Mouse (Mus musculus): ENCODE data around the gene Tmem107. TPM values are rescaled to one million over a fixed set of nuclear protein-coding genes. Genes with fewer than 3 reads are reported as not detected.

The Tmem107 gene
- total RNA-seq, 2 experiments from 2014 or later, result 12.0 to 12.1 TPM

DNA sequence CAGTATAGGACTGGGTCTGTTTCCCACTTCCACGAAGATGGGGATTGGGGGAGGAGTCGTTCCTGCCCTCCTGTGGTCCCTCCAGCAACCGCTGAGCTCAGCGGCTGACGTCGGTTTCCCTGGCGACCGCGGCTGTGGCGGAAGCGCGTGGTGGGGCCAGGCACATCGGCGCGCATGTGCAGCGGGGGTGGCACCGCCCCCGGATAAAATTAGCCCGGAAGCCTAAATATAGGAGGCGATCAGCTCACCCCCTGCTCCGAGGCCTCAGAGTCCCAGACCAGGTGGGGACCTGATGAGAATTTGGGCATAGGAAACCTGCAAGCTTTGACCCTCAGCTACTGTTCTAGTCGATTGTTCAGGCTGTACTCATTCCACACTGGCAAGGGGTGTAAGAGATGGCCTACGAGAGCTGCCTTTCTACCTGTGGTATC, 29.3 kb downstream of the Tmem107 start:
- intact Hi-C loops (cut with DNase I), result loop anchor here (10.0 kb wide), 1 partner anchor 315 kb away; the partner anchor contains the start of gene Kdm6b
- DNase-seq (ENCODE audit: extremely low spot score in 1 of 2, low spot score in 2 of 2), result peak; percentile 86 to 97

DNA sequence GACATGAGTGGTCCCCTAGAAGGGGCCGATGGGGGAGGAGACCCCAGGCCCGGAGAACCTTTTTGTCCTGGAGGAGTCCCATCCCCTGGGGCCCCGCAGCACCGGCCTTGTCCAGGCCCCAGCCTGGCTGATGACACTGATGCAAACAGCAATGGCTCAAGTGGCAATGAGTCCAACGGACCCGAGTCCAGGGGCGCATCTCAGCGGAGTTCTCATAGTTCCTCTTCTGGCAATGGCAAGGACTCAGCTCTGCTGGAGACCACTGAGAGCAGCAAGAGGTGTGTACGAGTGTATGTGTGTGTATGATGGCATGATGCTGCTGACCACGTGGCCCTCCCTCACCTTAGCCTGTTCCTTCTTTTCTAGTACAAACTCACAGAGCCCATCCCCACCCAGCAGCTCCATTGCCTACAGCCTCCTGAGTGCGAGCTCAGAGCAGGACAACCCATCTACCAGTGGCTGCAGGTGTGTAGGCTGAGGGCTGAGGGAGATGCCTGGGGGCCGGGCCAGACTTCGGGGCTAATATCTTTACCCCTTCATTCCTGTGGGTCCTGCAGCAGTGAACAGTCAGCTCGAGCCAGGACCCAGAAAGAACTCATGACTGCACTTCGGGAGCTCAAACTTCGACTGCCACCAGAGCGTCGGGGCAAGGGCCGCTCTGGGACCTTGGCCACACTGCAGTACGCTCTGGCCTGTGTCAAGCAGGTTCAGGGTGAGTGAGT, 30.2 kb downstream of the Tmem107 start:
- intact Hi-C loops (cut with DNase I), result no loop called here
- DNase-seq (ENCODE audit: extremely low spot score in 1 of 2, low spot score in 2 of 2), result no peak

DNA sequence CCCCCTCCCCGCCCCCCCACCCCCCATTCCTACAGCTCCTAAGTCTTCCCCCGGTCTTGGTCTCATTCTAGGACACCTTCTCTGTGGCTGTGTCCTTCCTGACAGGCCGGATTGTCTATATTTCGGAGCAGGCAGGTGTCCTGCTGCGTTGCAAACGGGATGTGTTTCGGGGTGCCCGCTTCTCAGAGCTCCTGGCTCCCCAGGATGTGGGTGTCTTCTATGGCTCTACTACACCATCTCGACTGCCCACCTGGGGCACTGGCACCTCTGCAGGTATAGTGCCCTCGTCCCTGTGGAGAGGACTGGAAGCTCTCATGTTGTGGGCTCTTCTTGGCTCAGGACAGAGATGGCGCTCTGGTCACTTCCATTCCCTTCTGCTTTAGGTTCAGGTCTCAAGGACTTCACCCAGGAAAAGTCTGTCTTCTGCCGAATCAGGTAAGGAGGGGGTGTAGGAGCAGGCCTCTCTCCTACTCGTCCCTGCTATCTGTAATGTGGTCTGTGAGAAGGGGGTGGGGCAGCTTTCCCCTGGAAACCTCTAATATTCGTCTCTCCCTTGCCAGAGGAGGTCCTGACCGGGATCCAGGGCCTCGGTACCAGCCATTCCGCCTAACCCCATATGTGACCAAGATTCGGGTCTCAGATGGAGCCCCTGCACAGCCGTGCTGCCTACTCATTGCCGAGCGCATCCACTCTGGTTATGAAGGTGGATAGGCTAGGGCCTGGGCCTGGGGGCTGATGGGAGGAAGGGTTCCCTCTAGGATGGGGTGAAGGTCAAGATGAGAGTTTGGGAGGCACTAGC, 31.2 kb downstream of the Tmem107 start:
- DNase-seq (ENCODE audit: extremely low spot score in 1 of 2, low spot score in 2 of 2), result no peak
- intact Hi-C loops (cut with DNase I), result no loop called here

DNA sequence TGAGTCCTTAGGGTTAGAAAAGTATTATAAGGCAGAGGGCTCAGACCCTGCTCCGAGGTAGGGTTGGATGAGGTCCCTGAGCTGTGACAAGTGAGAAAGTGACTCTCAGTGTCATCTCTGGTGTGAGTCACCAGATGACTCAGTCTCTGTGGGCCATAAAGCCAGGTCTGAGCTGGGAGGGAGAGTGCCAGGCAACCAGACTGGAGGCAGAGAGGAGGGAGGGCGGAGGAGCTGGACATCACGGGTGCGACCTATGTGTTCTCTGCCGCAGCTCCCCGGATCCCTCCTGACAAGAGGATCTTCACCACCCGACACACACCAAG, 31.8 kb downstream of the Tmem107 start:
- intact Hi-C loops (cut with DNase I), result no loop called here
- DNase-seq (ENCODE audit: extremely low spot score in 1 of 2, low spot score in 2 of 2), result no peak

DNA sequence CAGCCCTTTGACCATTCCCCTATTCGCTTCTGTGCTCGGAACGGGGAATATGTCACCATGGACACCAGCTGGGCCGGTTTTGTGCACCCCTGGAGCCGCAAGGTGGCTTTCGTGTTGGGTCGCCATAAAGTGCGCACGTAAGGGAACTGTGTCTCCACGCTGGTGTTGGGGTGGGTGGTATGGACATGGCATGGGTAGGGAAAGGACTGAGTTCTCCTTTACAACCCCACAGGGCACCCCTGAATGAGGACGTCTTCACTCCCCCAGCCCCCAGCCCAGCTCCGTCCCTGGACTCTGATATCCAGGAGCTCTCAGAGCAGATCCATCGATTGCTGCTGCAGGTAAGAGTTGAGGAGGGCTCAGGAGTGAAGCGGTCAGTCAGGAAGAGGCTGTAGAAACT, 32.5 kb downstream of the Tmem107 start:
- intact Hi-C loops (cut with DNase I), result no loop called here
- no peak for DNase-seq (ENCODE audit: extremely low spot score in 1 of 2, low spot score in 2 of 2)

DNA sequence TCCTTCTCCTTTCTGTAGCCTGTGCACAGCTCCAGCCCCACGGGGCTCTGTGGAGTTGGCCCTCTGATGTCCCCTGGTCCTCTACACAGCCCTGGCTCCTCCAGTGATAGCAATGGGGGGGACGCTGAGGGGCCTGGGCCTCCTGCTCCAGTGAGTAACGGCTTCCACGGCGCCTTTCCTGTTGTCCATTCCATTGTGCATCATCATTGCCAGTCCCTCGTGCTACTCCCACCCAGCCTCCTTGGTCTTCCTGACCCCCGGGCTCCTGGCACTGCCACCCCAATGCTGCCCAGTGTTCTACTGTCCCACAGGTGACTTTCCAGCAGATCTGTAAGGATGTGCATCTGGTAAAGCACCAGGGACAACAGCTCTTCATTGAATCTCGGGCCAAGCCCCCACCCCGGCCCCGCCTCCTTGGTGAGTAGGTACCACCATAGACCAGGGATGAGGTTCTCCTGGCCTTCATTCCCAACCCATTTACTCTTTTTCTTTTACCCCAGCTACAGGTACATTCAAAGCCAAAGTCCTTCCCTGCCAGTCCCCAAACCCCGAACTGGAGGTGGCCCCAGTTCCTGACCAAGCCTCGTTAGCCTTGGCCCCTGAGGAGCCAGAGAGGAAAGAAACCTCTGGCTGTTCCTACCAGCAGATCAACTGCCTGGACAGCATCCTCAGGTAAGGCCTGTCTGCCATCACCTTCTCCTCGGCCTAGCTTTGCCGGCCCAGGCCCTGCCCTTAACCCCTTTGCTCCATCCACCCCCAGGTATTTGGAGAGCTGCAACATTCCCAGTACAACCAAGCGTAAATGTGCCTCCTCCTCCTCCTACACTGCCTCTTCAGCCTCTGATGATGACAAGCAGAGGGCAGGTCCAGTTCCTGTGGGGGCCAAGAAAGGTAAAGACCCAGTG, 33.2 kb downstream of the Tmem107 start:
- no peak for DNase-seq (ENCODE audit: extremely low spot score in 1 of 2, low spot score in 2 of 2)
- intact Hi-C loops (cut with DNase I), result no loop called here

DNA sequence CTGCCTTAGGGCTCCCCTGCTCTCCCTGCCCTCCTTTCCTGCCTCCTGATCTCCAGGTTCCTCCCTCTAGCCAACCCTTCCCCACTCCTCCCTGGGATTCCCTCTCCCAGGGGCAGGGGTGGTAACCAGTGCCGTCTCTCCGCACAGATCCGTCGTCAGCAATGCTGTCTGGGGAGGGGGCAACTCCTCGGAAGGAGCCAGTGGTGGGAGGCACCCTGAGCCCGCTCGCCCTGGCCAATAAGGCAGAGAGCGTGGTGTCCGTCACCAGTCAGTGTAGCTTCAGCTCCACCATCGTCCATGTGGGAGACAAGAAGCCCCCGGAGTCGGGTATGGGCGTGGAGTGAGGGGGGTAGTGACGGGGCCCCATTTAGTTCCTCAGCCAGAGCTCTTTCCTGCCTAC, 33.9 kb downstream of the Tmem107 start:
- intact Hi-C loops (cut with DNase I), result no loop called here
- no peak for DNase-seq (ENCODE audit: extremely low spot score in 1 of 2, low spot score in 2 of 2)

DNA sequence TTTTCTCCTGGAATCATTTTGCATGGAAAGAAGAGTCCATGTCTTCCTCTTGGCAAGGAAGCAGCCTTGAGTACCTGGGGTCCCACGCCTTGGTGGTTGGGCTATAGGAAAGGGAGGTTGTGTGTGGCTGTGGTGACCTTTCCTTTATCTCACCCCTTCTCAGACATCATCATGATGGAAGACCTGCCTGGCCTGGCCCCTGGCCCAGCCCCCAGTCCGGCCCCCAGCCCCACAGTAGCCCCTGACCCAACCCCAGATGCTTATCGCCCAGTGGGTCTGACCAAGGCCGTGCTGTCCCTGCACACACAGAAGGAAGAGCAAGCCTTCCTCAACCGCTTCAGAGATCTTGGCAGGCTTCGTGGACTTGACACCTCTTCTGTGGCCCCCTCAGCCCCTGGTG, 34.6 kb downstream of the Tmem107 start:
- intact Hi-C loops (cut with DNase I), result no loop called here
- DNase-seq (ENCODE audit: extremely low spot score in 1 of 2, low spot score in 2 of 2), result no peak

DNA sequence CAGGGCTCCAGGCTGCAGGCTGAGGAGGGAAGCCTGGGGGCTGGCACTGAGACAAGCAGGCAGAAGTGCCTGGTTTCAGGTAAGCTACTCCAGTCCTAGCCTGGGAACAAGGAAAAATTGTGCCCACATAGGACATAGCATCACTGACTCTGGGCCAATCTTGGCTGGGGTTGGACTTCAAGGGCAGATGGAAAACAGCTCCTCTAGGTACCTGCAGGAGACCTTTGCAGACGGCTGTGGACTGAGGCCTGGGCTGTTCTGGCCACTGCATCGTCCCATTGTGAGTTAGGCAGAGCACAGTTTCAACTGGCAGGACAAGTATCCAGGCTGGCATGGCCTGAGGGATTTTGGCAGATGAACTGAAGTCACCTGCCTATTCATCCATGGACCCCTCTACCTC, 35.2 kb downstream of the Tmem107 start:
- intact Hi-C loops (cut with DNase I), result no loop called here
- DNase-seq (ENCODE audit: extremely low spot score in 1 of 2, low spot score in 2 of 2), result no peak

DNA sequence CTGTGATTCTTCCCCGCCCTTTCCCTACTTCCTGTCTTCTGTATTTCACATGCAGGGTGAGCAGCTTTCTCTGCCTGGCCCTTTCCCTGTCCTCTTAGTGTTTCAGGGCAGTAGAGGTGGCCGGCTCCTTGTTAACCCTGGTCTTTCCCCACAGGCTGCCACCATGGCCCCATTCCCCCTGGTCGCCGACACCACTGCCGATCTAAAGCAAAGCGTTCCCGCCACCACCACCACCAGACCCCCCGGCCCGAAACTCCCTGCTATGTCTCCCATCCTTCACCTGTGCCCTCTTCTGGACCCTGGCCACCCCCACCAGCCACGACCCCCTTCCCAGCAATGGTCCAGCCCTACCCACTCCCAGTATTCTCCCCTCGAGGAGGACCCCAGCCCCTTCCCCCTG, 35.7 kb downstream of the Tmem107 start:
- DNase-seq (ENCODE audit: extremely low spot score in 1 of 2, low spot score in 2 of 2), result no peak
- intact Hi-C loops (cut with DNase I), result no loop called here

DNA sequence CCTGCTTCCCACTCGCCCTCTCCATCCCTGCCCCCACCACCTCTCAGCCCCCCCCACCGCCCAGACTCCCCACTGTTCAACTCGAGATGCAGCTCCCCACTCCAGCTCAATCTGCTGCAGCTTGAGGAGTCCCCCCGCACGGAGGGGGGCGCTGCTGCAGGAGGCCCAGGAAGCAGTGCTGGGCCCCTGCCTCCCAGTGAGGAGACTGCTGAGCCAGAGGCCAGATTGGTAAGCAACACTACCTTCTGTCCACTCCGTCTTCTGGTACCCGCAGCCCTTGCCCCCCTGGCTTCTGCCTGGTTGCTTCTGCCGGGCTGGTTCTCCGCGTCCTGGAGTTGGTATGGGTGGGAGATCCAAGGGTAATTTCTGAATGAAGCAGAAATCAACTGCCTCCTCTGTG, 36.2 kb downstream of the Tmem107 start:
- no peak for DNase-seq (ENCODE audit: extremely low spot score in 1 of 2, low spot score in 2 of 2)
- intact Hi-C loops (cut with DNase I), result no loop called here

DNA sequence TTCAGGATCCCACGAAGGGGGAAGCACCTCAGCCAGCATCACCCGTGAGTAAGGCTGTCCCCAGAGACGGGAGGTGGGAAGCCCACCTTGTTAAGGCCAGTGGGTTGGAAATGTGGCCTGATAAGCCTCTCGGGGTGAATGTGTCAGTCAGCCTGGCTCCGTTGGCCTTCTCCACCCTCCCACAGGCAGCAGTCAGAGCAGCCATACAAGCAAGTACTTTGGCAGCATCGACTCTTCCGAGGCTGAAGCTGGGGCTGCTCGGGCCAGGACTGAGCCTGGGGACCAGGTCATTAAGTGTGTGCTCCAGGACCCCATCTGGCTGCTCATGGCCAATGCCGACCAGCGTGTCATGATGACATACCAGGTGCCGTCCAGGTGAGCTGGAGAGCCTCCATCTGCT, 37.1 kb downstream of the Tmem107 start:
- intact Hi-C loops (cut with DNase I), result no loop called here
- no peak for DNase-seq (ENCODE audit: extremely low spot score in 1 of 2, low spot score in 2 of 2)

DNA sequence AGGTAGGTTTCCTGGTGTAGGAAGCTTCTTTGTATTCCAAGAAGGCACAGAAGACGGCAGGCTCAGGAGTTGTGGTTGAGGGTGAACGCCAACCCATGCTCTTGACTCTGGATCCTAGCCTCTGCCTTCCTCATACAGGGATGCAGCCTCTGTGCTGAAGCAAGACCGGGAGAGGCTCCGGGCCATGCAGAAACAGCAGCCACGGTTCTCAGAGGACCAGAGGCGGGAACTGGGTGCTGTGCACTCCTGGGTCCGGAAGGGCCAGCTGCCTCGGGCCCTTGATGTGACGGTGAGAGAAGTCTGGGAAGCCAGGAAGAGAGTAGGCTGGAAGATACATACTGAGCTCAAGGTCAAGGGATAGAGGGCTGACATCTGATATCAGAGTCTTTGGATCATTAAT, 37.6 kb downstream of the Tmem107 start:
- DNase-seq (ENCODE audit: extremely low spot score in 1 of 2, low spot score in 2 of 2), result no peak
- intact Hi-C loops (cut with DNase I), result no loop called here

DNA sequence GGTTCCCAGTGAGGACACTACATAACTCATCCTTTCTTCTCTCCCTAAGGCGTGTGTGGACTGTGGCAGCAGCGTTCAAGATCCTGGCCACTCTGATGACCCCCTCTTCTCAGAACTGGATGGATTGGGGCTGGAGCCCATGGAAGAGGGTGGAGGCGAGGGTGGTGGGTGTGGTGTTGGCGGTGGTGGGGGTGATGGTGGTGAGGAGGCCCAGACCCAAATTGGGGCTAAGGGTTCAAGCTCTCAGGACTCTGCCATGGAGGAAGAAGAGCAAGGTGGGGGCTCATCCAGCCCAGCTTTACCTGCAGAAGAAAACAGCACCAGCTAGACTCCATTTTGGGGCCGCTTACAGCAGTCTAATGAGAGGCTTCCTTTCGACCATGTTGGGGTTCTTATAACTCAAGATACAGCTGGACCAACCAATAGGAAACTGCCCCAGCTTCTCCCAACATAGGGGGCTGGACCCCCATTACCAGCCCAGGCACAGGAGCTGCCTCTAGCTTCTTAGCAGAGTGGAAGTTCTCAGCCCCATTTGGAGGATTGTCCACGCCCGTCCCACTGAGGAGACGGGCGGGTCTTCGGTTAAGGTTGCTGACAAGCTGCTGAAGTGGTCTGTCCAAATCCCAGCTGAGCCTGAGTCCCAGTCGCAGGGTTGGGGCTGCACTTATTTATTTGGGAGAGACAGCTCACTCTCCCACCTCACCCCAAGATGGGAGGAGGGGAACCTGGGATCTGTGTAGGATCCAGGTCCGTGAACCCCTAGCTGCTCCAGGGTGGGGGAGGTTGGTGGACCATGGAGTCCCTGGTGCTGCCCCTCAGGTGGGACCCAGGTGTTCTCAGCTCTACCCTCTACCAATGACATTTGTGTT, 38.7 kb downstream of the Tmem107 start:
- DNase-seq (ENCODE audit: extremely low spot score in 1 of 2, low spot score in 2 of 2), result no peak
- intact Hi-C loops (cut with DNase I), result no loop called here

DNA sequence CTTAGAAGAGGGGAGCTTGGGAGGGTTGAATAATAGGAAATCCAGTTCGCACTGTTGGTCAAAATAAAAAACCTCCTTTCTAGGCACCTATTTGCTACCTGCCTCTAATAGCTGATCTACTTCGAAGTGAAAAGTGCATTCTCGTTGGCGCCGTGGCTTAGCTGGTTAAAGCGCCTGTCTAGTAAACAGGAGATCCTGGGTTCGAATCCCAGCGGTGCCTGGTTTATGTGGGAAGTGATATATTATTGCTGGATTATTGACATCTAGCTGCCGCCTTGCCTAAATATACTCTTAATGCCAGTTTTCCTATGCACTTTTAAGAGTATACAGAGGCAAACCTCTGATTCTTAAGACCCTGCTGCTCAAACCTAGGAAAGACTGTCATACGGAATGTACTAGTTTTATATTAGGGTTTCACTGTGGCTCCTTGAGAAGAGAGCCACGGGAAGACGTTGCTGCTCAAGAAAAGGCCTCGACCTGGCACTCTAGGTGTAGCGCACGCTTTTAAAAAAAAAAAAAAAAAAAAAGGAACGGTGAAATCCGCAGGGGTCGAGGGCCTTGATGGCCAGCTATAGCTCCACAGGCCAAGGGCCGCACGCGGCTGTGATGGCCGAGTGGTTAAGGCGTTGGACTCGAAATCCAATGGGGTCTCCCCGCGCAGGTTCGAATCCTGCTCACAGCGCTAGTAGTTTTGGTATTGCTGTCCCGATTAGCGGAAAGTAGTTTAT, 39.9 kb downstream of the Tmem107 start:
- intact Hi-C loops (cut with DNase I), result no loop called here
- DNase-seq (ENCODE audit: extremely low spot score in 1 of 2, low spot score in 2 of 2), result peak; percentile 88 to 92

DNA sequence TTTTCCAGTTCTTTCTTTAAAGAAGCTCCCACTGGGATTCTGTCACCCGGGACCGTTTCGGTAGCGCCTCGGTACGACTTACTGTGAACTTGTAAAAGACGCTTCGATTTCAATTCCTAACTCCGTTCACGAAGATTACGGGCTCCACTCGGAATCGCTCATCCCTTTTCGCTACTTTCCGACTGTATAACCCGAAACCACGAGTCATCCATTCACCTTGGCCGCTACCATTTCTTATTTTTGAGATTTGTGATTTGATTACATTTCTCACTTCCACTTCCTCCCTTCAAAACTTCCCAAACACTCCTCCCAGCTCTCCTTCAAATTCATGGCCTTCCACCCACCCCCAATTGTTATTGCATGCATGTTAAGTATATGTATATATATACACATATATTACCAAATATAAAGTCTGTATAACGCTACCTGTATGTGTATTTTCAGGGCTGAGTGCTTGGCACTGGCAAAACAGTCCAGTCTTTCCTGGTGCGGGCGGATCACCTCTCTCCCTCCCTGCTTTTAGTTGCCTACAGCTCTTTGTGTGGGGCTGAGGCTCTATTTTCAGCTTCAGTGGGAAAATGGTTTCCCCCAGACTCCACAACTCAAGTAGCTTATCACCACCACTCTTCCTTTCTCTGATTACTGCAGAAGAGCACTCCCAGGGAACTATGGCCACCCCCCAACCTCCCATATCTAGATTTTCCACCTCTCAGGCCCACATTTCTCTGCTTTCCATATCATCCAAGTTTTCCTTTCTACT, 40.6 kb downstream of the Tmem107 start:
- no peak for DNase-seq (ENCODE audit: extremely low spot score in 1 of 2, low spot score in 2 of 2)
- intact Hi-C loops (cut with DNase I), result no loop called here

DNA sequence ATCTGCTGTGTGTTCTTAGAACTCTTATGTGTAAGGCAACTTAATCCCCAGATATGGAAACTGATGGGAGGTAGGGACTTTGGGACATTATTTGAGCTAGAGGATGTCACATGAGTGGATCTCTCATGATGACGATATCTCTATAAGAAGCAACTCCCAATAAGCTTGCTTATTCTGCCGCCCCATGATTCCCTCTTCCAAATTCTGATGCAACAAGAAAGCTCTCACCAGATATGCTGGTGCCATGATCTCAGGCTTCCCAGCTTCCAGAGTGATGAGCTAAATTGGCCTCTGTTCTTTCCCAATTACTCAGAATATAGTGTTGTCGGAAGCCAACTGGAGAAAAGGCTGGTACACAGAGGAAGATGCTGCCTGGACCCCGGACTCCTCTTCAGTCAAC, 41.3 kb downstream of the Tmem107 start:
- intact Hi-C loops (cut with DNase I), result no loop called here
- no peak for DNase-seq (ENCODE audit: extremely low spot score in 1 of 2, low spot score in 2 of 2)
